Mouse (Mus musculus): ENCODE measurements around the gene Zfp184. TPM values are rescaled to one million over a fixed set of nuclear protein-coding genes. Genes with fewer than 3 reads are reported as not detected.
"Not testable (repeated sequence)": the region's sequence is repeated elsewhere in the genome, so short reads cannot be mapped to it uniquely, and the experiment has no call there.

The Zfp184 gene
- polyA plus RNA-seq, 2 experiments: 0.41 to 0.50 TPM

DNA sequence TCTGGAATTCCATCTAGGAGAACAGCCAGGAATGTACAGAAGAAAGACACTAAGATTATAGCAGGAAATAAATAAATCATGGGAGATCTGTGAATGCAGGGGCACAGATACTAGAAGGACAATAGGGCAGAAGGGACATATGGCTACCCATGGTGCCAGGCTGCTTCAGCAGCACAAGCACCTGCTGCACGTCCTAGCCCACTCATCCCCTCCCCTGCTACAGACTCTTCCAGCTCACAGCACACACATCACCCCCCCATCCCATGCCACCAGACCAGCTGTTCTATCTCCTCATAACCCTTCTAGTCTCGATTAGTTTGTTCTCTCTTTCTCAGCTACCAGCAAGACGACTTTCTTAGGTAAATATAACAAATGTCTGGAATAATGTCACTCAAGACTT is 41.4 kb upstream of the Zfp184 start:
- TF ChIP-seq CTCF (IDR thresholded peaks at IDR 0.05; ENCODE audit: low read depth): no peak
- TF ChIP-seq EP300 (IDR thresholded peaks at IDR 0.05; ENCODE audit: low read depth): no peak
- Histone ChIP-seq H3K4me1 (replicated peaks; ENCODE audit: control insufficient read depth in 2 of 2, insufficient read depth in 2 of 2, low read length in 1 of 2) (peaks cover 0 to 11% of the 10 kb centered on the region in 2 experiments; a peak in 3 of 4 replicates), H3K4me3 (ENCODE audit: insufficient read depth in 1 of 2, low read depth in 2 of 2, low read length in 2 of 2) (no peak overlapping the region), H3K36me3 (replicated peaks; ENCODE audit: control insufficient read depth, insufficient read depth, low read depth) (no peaks in the 10 kb centered on the region), H3K4me2 (ENCODE audit: low read depth) (no peak overlapping the region), H3K27me3 (ENCODE audit: control insufficient read depth, insufficient read depth, low read length) (no peaks in the 10 kb centered on the region), H3K9ac (replicated peaks) (no peak overlapping the region), H3K9me3 (ENCODE audit: control insufficient read depth, low read length) (no peaks in the 10 kb centered on the region), H3K27ac (no peak overlapping the region)
- ATAC-seq (ENCODE audit: insufficient read depth): no peak
- WGBS (ENCODE audit: insufficient replicate concordance): 48% methylated on average over 3 of the region's 3 CpGs
- no peak for DNase-seq (ENCODE audit: low read depth in 3 of 3, low spot score in 3 of 3)

DNA sequence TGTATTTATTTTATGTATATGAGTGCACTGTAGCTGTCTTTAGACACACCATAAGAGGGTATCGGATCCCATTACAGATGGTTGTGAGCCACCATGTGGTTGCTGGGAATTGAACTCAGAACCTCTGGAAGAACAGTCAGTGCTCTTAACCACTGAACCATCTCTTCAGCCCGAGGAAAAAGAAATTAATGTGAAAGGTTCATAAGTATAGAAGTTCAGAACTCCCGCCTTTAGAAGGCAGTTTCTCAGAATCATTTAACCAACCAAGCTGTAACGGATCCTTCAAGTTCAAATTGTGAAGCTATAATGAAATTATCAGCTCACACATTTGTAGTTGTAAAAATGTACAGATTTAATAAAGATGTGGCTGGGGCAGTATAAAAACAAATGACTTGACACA is 40.8 kb upstream of the Zfp184 start:
- H3K4me2 ChIP-seq (ENCODE audit: low read depth); H3K9ac ChIP-seq (replicated peaks); DNase-seq (ENCODE audit: low read depth in 3 of 3, low spot score in 3 of 3); H3K4me3 ChIP-seq (ENCODE audit: insufficient read depth in 1 of 2, low read depth in 2 of 2, low read length in 2 of 2); H3K27me3 ChIP-seq (ENCODE audit: control insufficient read depth, insufficient read depth, low read length); H3K36me3 ChIP-seq (replicated peaks; ENCODE audit: control insufficient read depth, insufficient read depth, low read depth); H3K9me3 ChIP-seq (ENCODE audit: control insufficient read depth, low read length); H3K27ac ChIP-seq; ATAC-seq (ENCODE audit: insufficient read depth): not testable (repeated sequence)
- peaks cover 0 to 11% of the 10 kb centered on the region in 2 experiments; a peak in 3 of 4 replicates for H3K4me1 ChIP-seq (replicated peaks; ENCODE audit: control insufficient read depth in 2 of 2, insufficient read depth in 2 of 2, low read length in 1 of 2)
- 50% methylated on average over 4 of the region's 4 CpGs for WGBS (ENCODE audit: insufficient replicate concordance)

DNA sequence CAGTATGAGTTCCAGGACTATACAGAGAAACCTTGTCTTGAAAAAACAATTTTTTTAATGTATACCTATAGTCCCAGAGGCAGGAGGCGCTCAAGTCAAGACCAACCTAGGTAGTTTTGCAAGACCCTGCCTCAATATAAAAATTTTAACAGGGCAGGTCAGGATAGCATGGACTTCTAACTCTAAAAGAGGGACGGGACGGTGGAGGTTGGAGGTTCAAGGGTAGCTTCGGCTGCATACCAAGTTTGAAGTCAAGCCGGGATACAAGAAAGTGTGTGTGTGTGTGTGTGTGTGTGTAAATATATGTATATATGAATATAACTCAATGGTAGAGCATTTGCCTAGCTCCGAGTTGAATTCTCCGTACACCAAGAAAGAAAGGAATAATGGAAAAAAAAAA is 38.6 kb upstream of the Zfp184 start:
- TF ChIP-seq EP300 (IDR thresholded peaks at IDR 0.05; ENCODE audit: low read depth) (no peak), CTCF (IDR thresholded peaks at IDR 0.05; ENCODE audit: low read depth) (no peak)
- H3K4me2 ChIP-seq (ENCODE audit: low read depth): peak overlapping the region; percentile 83
- WGBS (ENCODE audit: insufficient replicate concordance): 19% methylated on average over 7 of the region's 7 CpGs
- peak overlapping the region; percentile 37; the same call in 1 of the 2 replicates for H3K9ac ChIP-seq (replicated peaks)
- H3K27me3 ChIP-seq (ENCODE audit: control insufficient read depth, insufficient read depth, low read length): no peaks in the 10 kb centered on the region
- DNase-seq (ENCODE audit: low read depth in 3 of 3, low spot score in 3 of 3): no peak
- ATAC-seq (ENCODE audit: insufficient read depth): no peak
- H3K9me3 ChIP-seq (ENCODE audit: control insufficient read depth, low read length): no peaks in the 10 kb centered on the region
- H3K4me1 ChIP-seq (replicated peaks; ENCODE audit: control insufficient read depth in 2 of 2, insufficient read depth in 2 of 2, low read length in 1 of 2): peaks cover 0 to 11% of the 10 kb centered on the region in 2 experiments
- peak overlapping the region; percentile 24 to 55; a peak in 3 of 4 replicates for H3K4me3 ChIP-seq (ENCODE audit: insufficient read depth in 1 of 2, low read depth in 2 of 2, low read length in 2 of 2)
- no peaks in the 10 kb centered on the region for H3K36me3 ChIP-seq (replicated peaks; ENCODE audit: control insufficient read depth, insufficient read depth, low read depth)
- no peak overlapping the region for H3K27ac ChIP-seq

DNA sequence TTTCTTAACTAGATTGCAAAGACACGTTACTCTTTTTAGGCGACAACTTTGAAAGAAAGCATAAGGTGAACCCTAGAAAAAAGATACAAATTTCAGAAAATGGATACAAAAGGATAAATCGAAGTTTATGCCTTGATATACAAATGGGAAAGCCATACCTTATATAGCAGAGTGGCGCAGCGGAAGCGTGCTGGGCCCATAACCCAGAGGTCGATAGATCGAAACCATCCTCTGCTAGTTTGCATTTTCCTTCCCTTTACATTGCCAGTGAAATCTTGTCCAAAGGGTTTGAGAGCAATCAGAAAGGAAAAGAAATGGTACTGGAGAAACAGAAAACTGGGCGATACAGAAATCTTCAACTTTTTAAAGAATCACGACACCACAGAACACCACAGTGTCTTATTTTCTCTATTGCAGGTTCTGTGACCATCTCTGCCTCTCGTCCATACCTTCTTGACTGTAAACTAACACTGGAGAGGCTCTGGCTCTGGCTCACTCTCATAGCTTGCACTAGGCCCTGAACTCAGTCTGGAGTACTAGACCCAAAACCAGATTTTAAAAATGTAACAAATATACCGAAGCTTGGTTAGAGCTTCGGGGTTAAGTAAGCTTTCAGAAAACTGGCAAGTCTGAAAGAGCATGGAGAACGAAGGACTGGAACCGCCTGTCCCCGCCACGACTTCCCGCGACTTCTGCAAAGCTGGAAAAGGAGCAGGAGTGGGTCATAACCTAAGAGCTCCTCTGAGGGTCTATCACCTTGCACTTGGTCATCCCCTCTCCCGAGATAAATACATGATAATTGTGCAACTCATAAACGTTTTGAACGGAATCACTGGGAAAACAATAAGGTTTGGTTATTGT is 37.7 kb upstream of the Zfp184 start:
- H3K27ac ChIP-seq: no peak overlapping the region; the same call in 1 of the 2 replicates

DNA sequence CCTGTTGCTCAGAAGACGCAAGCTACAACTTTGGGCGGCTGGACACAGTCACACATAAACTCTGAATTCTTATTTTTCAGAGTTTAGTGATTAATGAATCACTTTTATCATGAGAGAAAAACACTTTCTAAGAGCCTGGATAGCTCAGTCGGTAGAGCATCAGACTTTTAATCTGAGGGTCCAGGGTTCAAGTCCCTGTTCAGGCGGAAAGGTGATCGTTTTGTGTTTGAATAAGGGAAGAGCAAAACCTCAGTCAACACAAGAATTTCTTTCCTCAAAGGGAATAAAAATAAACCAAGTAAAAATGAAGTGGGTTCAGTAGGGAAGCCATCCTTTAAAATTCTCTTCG is 37.1 kb upstream of the Zfp184 start:
- peak; percentile 66 for ATAC-seq (ENCODE audit: insufficient read depth)
- peak overlapping the region; percentile 56 for H3K9ac ChIP-seq (replicated peaks)

More for the DNA sequence above, 37.7 kb upstream of the Zfp184 start:
- H3K36me3 ChIP-seq (replicated peaks; ENCODE audit: control insufficient read depth, insufficient read depth, low read depth): no peaks in the 10 kb centered on the region
- no peaks in the 10 kb centered on the region for H3K27me3 ChIP-seq (ENCODE audit: control insufficient read depth, insufficient read depth, low read length)
- no peaks in the 10 kb centered on the region for H3K9me3 ChIP-seq (ENCODE audit: control insufficient read depth, low read length)
- no peak for TF ChIP-seq CTCF (IDR thresholded peaks at IDR 0.05; ENCODE audit: low read depth)
- TF ChIP-seq EP300 (IDR thresholded peaks at IDR 0.05; ENCODE audit: low read depth): no peak
- 1% methylated on average over 22 of the region's 22 CpGs for WGBS (ENCODE audit: insufficient replicate concordance)
- peak in 1 of 3 experiments; percentile 60 for DNase-seq (ENCODE audit: low read depth in 3 of 3, low spot score in 3 of 3)
- peak overlapping the region; percentile 83 for H3K4me2 ChIP-seq (ENCODE audit: low read depth)
- peak overlapping the region; percentile 55 to 63 for H3K4me3 ChIP-seq (ENCODE audit: insufficient read depth in 1 of 2, low read depth in 2 of 2, low read length in 2 of 2)
- H3K9ac ChIP-seq (replicated peaks): peak overlapping the region; percentile 56
- ATAC-seq (ENCODE audit: insufficient read depth): peak; percentile 81
- H3K4me1 ChIP-seq (replicated peaks; ENCODE audit: control insufficient read depth in 2 of 2, insufficient read depth in 2 of 2, low read length in 1 of 2): peaks cover 0 to 11% of the 10 kb centered on the region in 2 experiments

More for the DNA sequence above, 37.1 kb upstream of the Zfp184 start:
- DNase-seq (ENCODE audit: low read depth in 3 of 3, low spot score in 3 of 3); H3K27me3 ChIP-seq (ENCODE audit: control insufficient read depth, insufficient read depth, low read length); H3K27ac ChIP-seq; H3K9me3 ChIP-seq (ENCODE audit: control insufficient read depth, low read length); H3K36me3 ChIP-seq (replicated peaks; ENCODE audit: control insufficient read depth, insufficient read depth, low read depth); H3K4me1 ChIP-seq (replicated peaks; ENCODE audit: control insufficient read depth in 2 of 2, insufficient read depth in 2 of 2, low read length in 1 of 2): not testable (repeated sequence)
- Histone ChIP-seq H3K4me2 (ENCODE audit: low read depth) (peak overlapping the region; percentile 83), H3K4me3 (ENCODE audit: insufficient read depth in 1 of 2, low read depth in 2 of 2, low read length in 2 of 2) (peak overlapping the region; percentile 55 to 63)
- WGBS (ENCODE audit: insufficient replicate concordance): 5% methylated on average over 6 of the region's 6 CpGs

Data from liver, embryonic 14.5 days (tissue).